8 mouse cellular contexts compared by ENCODE assay signal in the genomic region with DNA sequence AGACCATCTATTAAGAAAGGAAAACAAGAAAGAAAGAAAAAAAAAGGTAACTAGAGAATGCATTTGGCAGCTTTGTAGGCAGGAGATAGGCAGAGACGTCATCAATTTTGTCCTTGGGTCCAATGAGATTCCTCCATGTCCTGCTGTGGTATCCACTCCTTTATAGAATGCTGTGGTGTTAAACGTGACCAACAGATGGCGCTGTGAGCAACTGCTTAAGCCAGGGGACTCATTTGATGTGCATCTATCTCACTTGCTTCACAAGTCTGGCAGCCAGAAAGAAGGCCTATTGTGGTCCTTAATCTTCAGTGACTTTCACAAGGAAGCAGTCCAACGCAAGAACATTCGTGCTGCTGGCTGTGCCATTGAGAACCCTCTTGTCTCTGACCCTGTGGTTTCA. TPM values are rescaled to one million over a fixed set of nuclear protein-coding genes. Genes with fewer than 3 reads are reported as not detected.
A peak's percentile ranks its signal among the peaks of the same experiment; 100 is the strongest.
DNase-seq lines count a peak whose midpoint lies in the region; ATAC-seq and TF ChIP-seq lines count a peak whose summit lies in the region.

No protein-coding gene starts in this region.

- peak; percentile 62 for ATAC-seq in midbrain, embryonic 11.5 days (ENCODE audit: low FRiP score)
- no peak for ATAC-seq in midbrain, embryonic 16.5 days
- ATAC-seq in megakaryocyte-erythroid progenitor cell, adult 5-6 weeks (replicated peaks; ENCODE audit: low FRiP score, low TSS enrichment, poor library complexity, severe bottlenecking) = peak; percentile 97
- ATAC-seq in stomach, postnatal 0 days (ENCODE audit: low FRiP score, low TSS enrichment) = peak; percentile 74; the same call in 1 of the 2 replicates

- TF ChIP-seq CTCF in stomach, postnatal 0 days (IDR thresholded peaks at IDR 0.05; ENCODE audit: low read depth) = peak; percentile 82

- no peak overlapping the region for H3K4me3 ChIP-seq in midbrain, embryonic 11.5 days (ENCODE audit: low read depth, low read length)
- no peak overlapping the region for H3K4me3 ChIP-seq in midbrain, embryonic 16.5 days (ENCODE audit: low read depth, low read length)
- no peak overlapping the region for H3K4me3 ChIP-seq in embryonic facial prominence, embryonic 10.5 days
- no peak overlapping the region for H3K4me3 ChIP-seq in stomach, postnatal 0 days (ENCODE audit: low read depth, low read length)

- no peaks in the 10 kb centered on the region for H3K36me3 ChIP-seq in midbrain, embryonic 11.5 days (ENCODE audit: control insufficient read depth, insufficient read depth, low read length)
- no peaks in the 10 kb centered on the region for H3K36me3 ChIP-seq in midbrain, embryonic 16.5 days (ENCODE audit: control insufficient read depth, insufficient read depth, low read length)
- no peaks in the 10 kb centered on the region for H3K36me3 ChIP-seq in embryonic facial prominence, embryonic 10.5 days (replicated peaks)
- no peaks in the 10 kb centered on the region for H3K36me3 ChIP-seq in stomach, postnatal 0 days (ENCODE audit: control insufficient read depth, insufficient read depth, low read length)

- DNase-seq in midbrain, embryonic 11.5 days (ENCODE audit: low spot score, missing footprints) = peak; percentile 96
- peak; percentile 67 for DNase-seq in adrenal gland, postnatal 25 days
- DNase-seq in embryonic facial prominence, embryonic 10.5 days (ENCODE audit: low spot score) = peak; percentile 65
- DNase-seq in heart, postnatal 4 days = peak; percentile 85
- peak; percentile 36 to 48 for DNase-seq in layer of hippocampus, postnatal 36 days
- peak; percentile 64 for DNase-seq in stomach, postnatal 0 days (ENCODE audit: low spot score)

- H3K9ac ChIP-seq in midbrain, embryonic 11.5 days (ENCODE audit: low read length) = no peak overlapping the region
- H3K9ac ChIP-seq in midbrain, embryonic 16.5 days (ENCODE audit: low read depth, low read length) = no peak overlapping the region
- no peak overlapping the region for H3K9ac ChIP-seq in stomach, postnatal 0 days (ENCODE audit: low read length)

- H3K9me3 ChIP-seq in midbrain, embryonic 11.5 days (ENCODE audit: control insufficient read depth, low read length) = no peaks in the 10 kb centered on the region
- no peaks in the 10 kb centered on the region for H3K9me3 ChIP-seq in midbrain, embryonic 16.5 days (replicated peaks; ENCODE audit: control insufficient read depth, low read length, poor library complexity, severe bottlenecking)
- H3K9me3 ChIP-seq in embryonic facial prominence, embryonic 10.5 days = no peaks in the 10 kb centered on the region
- no peaks in the 10 kb centered on the region for H3K9me3 ChIP-seq in stomach, postnatal 0 days (ENCODE audit: control insufficient read depth, low read length)

- 17% methylated on average over 5 of the region's 5 CpGs for WGBS in midbrain, embryonic 11.5 days
- WGBS in midbrain, embryonic 16.5 days = 6% methylated on average over 5 of the region's 5 CpGs
- 17% methylated on average over 5 of the region's 5 CpGs for WGBS in embryonic facial prominence, embryonic 10.5 days
- 18% methylated on average over 5 of the region's 5 CpGs for whole genome bisulfite sequencing in stomach, postnatal 0 days

- no peaks in the 10 kb centered on the region for H3K4me1 ChIP-seq in midbrain, embryonic 11.5 days (ENCODE audit: control insufficient read depth, insufficient read depth, low read length)
- H3K4me1 ChIP-seq in midbrain, embryonic 16.5 days (ENCODE audit: control insufficient read depth, insufficient read depth, low read length) = no peaks in the 10 kb centered on the region
- H3K4me1 ChIP-seq in embryonic facial prominence, embryonic 10.5 days = no peaks in the 10 kb centered on the region
- no peaks in the 10 kb centered on the region for H3K4me1 ChIP-seq in stomach, postnatal 0 days (replicated peaks; ENCODE audit: control insufficient read depth, insufficient read depth)

- no peak overlapping the region for H3K4me2 ChIP-seq in midbrain, embryonic 11.5 days
- no peak overlapping the region for H3K4me2 ChIP-seq in midbrain, embryonic 16.5 days (ENCODE audit: low read length)
- H3K4me2 ChIP-seq in stomach, postnatal 0 days (replicated peaks; ENCODE audit: low read depth) = no peak overlapping the region

- no peak overlapping the region for H3K27ac ChIP-seq in midbrain, embryonic 11.5 days (ENCODE audit: low read depth, low read length)
- H3K27ac ChIP-seq in midbrain, embryonic 16.5 days (ENCODE audit: low read length) = no peak overlapping the region
- no peak overlapping the region for H3K27ac ChIP-seq in embryonic facial prominence, embryonic 10.5 days (replicated peaks)
- no peak overlapping the region for H3K27ac ChIP-seq in stomach, postnatal 0 days (replicated peaks)

- no peak for TF ChIP-seq EP300 in stomach, postnatal 0 days (optimal IDR thresholded peaks at IDR 0.05)

- H3K27me3 ChIP-seq in midbrain, embryonic 11.5 days (ENCODE audit: control insufficient read depth, insufficient read depth, low read length) = no peaks in the 10 kb centered on the region
- no peaks in the 10 kb centered on the region for H3K27me3 ChIP-seq in midbrain, embryonic 16.5 days (ENCODE audit: control insufficient read depth, insufficient read depth, low read depth, low read length)
- no peaks in the 10 kb centered on the region for H3K27me3 ChIP-seq in embryonic facial prominence, embryonic 10.5 days (replicated peaks; ENCODE audit: low read depth, poor library complexity, severe bottlenecking)
- H3K27me3 ChIP-seq in stomach, postnatal 0 days (ENCODE audit: control insufficient read depth, insufficient read depth, low read length) = no peaks in the 10 kb centered on the region

RNA-seq across cellular contexts. Expression of a gene that starts 6.9 kb away (rescaled TPM):
- polyA plus RNA-seq in midbrain, embryonic 11.5 days (2014; fragmentation: Nextera tagmentation; extraction: Ambion mirVana) = 3.0 and 4.0 TPM in 2 replicates
- 8.2 and 8.4 TPM in 2 replicates for polyA plus RNA-seq in midbrain, embryonic 16.5 days (2015; fragmentation: Nextera tagmentation; extraction: Ambion mirVana)
- 2.9 and 5.3 TPM in 2 replicates for total RNA-seq in adrenal gland, postnatal 25 days (2021)
- 1.9 and 3.0 TPM in 2 replicates for polyA plus RNA-seq in embryonic facial prominence, embryonic 10.5 days (2016; fragmentation: Nextera tagmentation; extraction: Ambion mirVana)
- 1 to 10 TPM; 1.4 TPM for total RNA-seq in heart, postnatal 4 days (2021)
- total RNA-seq in layer of hippocampus, postnatal 36 days (2021) = 1 to 10 TPM; 5.5 TPM
- total RNA-seq in megakaryocyte-erythroid progenitor cell, adult 5-6 weeks (2014; fragmentation: Nextera tagmentation) = 1.8 and 2.1 TPM in 2 replicates
- 1.7 and 4.7 TPM in 2 replicates for total RNA-seq in megakaryocyte-erythroid progenitor cell, adult 5-6 weeks (2017)
- polyA plus RNA-seq in stomach, postnatal 0 days (2015; fragmentation: Nextera tagmentation; extraction: Ambion mirVana) = 3.9 and 4.2 TPM in 2 replicates

RNA-seq across cellular contexts. Expression of a gene that starts 8.1 kb away (rescaled TPM):
- 0.11 TPM in 1 of 2 replicates, not detected in the other for polyA plus RNA-seq in midbrain, embryonic 11.5 days (2014; fragmentation: Nextera tagmentation; extraction: Ambion mirVana)
- 0.10 and 0.15 TPM in 2 replicates for polyA plus RNA-seq in midbrain, embryonic 16.5 days (2015; fragmentation: Nextera tagmentation; extraction: Ambion mirVana)
- total RNA-seq in adrenal gland, postnatal 25 days (2021) = 0.76 and 1.4 TPM in 2 replicates
- not detected in 2 replicates for polyA plus RNA-seq in embryonic facial prominence, embryonic 10.5 days (2016; fragmentation: Nextera tagmentation; extraction: Ambion mirVana)
- 100 to 1,000 TPM in 1 of 2 experiments, 10 to 100 TPM in 1; 99.0 to 101 TPM for total RNA-seq in heart, postnatal 4 days (2021)
- under 1 TPM; 0.13 to 0.25 TPM for total RNA-seq in layer of hippocampus, postnatal 36 days (2021)
- not detected in 2 replicates for total RNA-seq in megakaryocyte-erythroid progenitor cell, adult 5-6 weeks (2014; fragmentation: Nextera tagmentation)
- total RNA-seq in megakaryocyte-erythroid progenitor cell, adult 5-6 weeks (2017) = not detected in 2 replicates
- polyA plus RNA-seq in stomach, postnatal 0 days (2015; fragmentation: Nextera tagmentation; extraction: Ambion mirVana) = 0.17 and 0.23 TPM in 2 replicates

Comparison
In these comparisons a context has a peak if more than half of its experiments do, and no peak if none do; other contexts are left out.
1. DNase-seq: peak in every context shown above with its lines; median percentile 96 in midbrain, embryonic 11.5 days; 85 in heart, postnatal 4 days; 67 in adrenal gland, postnatal 25 days; 65 in embryonic facial prominence, embryonic 10.5 days; 64 in stomach, postnatal 0 days; 42 in layer of hippocampus, postnatal 36 days.
2. RNA of a gene that starts 8.1 kb away (total RNA-seq): 99.0 to 101 TPM in heart, postnatal 4 days; 0.76 to 1.4 TPM in adrenal gland, postnatal 25 days, 0.13 to 0.25 TPM in layer of hippocampus, postnatal 36 days and not detected in megakaryocyte-erythroid progenitor cell, adult 5-6 weeks; every median in the first group is over 10 times any median in the second.